Mouse (Mus musculus): ENCODE measurements at regions not wholly inside any gene's neighbourhood (a gene's known extent, or its start where the extent isn't known, plus 50 kb on each side); places are given as distances from the start of the nearest gene placed in this dataset.

- TF ChIP-seq CTCF (IDR thresholded peaks at IDR 0.05; ENCODE audit: borderline replicate concordance, control insufficient read depth, extremely low read depth, insufficient read depth, low read length, poor library complexity): no peak
- TF ChIP-seq POLR2A (IDR thresholded peaks at IDR 0.05; ENCODE audit: control insufficient read depth, extremely low read depth, insufficient read depth, low read length, poor library complexity): no peak
These were observed 290.1 kb upstream of the Atp2b1 start for GRCm38 (mm10) chr10:98624103-98624502.
